Mouse (Mus musculus) heart, postnatal 36 days (tissue): ENCODE results near the gene Zfp628. TPM values are rescaled to one million over a fixed set of nuclear protein-coding genes. Genes with fewer than 3 reads are reported as not detected.

Source experiments
- DNase-seq, 2 experiments: peaks; one replicate each; pipeline ENCODE4 v3.0.0; 2021 to 2022
- intact Hi-C: fragments of 180-260 bp; cut with DNase I; formaldehyde crosslinking; loops from one replicate; pipeline ENCODE4 v1.15.1; 2025
- total RNA-seq, 2 experiments: library from RNA; stranded (reverse); gene quantifications; 2 replicates each; pipeline ENCODE4 v1.2.3; 2021

Zfp628 gene
- total RNA-seq, 2 experiments from 2014 or later = 7.2 to 9.2 TPM

- intact Hi-C loops = loop anchor here (1.0 to 2.0 kb wide), 2 partner anchors 8 to 103 kb away; partner anchors contain the start of gene Ube2s
- DNase-seq = no peak
Measured at GRCm38 (mm10) chr7:4915669-4916416, 826 bp downstream of the Zfp628 start.

DNA sequence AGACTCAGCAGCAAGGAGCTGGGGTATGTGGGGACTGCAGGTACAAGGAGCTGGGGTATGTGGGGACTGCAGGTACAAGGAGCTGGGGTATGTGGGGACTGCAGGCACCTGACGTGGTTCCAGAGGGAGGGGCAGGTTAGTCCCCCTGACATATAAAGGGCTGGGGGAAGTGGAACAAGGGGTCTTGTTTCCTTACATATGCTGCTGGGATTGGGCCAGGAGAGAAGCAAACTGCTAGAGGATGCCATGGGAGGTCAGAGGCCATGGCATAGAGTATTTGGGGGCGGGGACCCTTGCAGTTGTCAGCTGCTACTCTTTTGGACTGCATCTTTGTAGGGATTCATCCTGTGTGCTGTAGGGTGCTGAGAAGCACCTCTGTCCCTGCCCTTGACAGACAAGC lies 2.5 kb downstream of the Zfp628 start:
- intact Hi-C loops = no loop called here
- DNase-seq = no peak

GRCm38 (mm10) chr7:4918681-4919080 lies 3.7 kb downstream of the Zfp628 start:
- intact Hi-C loops = no loop called here

GRCm38 (mm10) chr7:4919096-4919495 lies 4.1 kb downstream of the Zfp628 start:
- intact Hi-C loops = no loop called here
- DNase-seq = no peak

More at GRCm38 (mm10) chr7:4918681-4919080, 3.7 kb downstream of the Zfp628 start:
- no peak for DNase-seq

- intact Hi-C loops = loop anchor here (10.0 kb wide), 3 partner anchors 265 to 775 kb away; partner anchors contain the start of gene Ppp6r1
- no peak for DNase-seq
Measured at GRCm38 (mm10) chr7:4919971-4920370, 5.0 kb downstream of the Zfp628 start.

DNA sequence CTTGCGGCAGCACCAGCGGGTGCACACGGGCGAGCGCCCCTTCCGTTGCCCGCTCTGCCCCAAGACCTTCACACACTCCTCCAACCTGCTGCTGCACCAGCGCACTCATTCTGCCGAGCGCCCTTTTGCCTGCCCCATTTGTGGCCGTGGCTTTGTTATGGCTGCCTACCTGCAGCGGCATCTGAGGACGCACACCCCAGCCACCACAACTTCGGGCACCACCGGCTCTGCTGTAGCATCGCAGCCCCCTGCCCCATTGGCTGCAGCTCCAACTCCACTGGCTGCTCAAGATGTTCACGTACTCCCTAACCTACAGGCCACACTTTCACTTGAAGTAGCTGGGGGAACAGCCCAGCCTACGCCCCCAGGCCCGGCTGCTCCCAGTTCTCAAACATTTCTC lies 5.5 kb downstream of the Zfp628 start:
- intact Hi-C loops = loop anchor here (10.0 kb wide), 3 partner anchors 266 to 776 kb away; partner anchors contain the start of gene Ppp6r1
- DNase-seq = no peak

DNA sequence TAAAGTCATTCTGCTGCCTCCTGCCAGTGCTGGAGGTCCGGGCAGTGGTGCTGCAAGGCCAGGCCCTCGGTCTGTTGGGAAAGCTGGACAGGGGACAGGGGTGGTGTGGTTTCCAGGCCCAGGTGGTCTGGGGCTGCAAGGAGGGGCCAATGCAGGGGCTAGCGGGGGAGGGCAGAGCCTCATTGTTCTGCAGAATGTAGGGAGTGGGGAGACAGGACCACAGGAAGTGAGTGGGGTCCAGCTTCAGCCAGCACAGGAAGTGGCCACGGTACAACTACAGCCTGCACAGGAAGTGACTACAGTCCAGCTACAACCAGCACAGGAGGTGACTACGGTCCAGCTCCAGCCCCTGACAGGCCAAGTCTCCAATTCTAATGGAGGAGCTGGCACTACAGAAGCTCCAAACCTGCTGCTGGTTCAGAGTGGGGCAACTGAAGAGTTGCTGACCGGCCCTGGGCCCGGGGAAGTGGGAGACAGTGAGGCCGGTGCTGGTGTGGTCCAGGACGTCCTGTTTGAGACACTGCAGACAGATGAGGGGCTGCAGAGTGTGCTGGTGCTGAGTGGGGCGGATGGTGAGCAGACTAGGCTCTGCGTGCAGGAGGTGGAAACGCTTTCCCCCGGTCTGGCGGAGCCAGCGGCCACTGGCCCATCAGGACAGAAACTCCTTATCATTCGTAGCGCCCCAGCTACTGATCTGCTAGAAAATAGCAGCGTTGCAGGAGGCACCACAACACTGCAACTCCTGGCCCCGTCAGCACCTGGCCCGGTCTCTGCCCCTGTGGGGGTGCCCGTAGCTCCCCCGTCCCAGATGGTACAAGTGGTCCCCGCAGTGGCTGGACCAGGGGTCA lies 6.2 kb downstream of the Zfp628 start:
- DNase-seq = no peak
- intact Hi-C loops = loop anchor here (10.0 kb wide), 3 partner anchors 266 to 776 kb away; partner anchors contain the start of gene Ppp6r1

GRCm38 (mm10) chr7:4921824-4922482 lies 6.9 kb downstream of the Zfp628 start, which contains the start of gene Nat14:
Gene Nat14, plus strand, starts transcription at chr7:4922028.
- intact Hi-C loops = loop anchor here (10.0 kb wide), 3 partner anchors 267 to 777 kb away; partner anchors contain the start of gene Ppp6r1
- no peak for DNase-seq

- intact Hi-C loops = loop anchor here (10.0 kb wide), 3 partner anchors 268 to 778 kb away; partner anchors contain the start of gene Ppp6r1
- peak; percentile 60 to 67 for DNase-seq
Measured at GRCm38 (mm10) chr7:4922508-4922907, 7.5 kb downstream of the Zfp628 start.

- no peak for DNase-seq
- intact Hi-C loops = loop anchor here (10.0 kb wide), 3 partner anchors 268 to 778 kb away; partner anchors contain the start of gene Ppp6r1
Measured at GRCm38 (mm10) chr7:4922931-4923565, 8.0 kb downstream of the Zfp628 start.

DNA sequence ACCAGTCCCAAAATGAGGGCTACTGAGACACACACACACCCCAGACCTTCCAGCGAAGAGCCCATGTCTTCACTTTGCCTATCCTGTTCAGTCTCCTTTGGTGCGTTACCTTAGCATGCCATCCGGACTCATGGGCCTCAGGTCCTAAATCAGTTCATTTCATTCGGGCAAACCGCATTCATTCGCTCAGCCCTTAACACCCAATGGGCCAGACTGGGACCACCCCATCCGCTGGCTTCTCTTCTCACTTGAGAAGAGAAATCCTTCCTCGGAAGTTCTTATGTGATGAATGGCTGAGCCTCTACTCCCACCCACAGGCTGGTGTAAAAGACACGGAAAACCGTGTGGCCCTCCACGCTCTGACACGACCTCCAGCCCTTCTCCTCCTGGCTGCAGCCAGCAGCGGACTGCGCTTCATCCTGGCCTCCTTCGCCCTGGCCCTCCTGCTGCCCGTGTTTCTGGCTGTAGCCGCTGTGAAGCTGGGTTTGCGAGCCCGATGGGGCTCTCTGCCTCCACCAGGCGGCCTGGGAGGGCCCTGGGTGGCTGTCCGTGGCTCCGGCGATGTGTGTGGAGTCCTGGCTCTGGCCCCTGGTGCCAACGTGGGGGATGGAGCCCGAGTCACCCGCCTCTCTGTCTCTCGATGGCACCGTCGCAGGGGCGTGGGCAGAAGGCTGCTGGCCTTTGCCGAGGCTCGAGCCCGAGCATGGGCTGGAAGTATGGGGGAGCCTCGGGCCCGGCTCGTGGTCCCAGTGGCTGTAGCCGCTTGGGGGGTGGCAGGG lies 8.8 kb downstream of the Zfp628 start:
- intact Hi-C loops = loop anchor here (1.0 to 10.0 kb wide), 4 partner anchors 8 to 779 kb away; partner anchors contain the start of genes Ppp6r1 and Zfp628
- DNase-seq = peak; percentile 48 to 66

DNA sequence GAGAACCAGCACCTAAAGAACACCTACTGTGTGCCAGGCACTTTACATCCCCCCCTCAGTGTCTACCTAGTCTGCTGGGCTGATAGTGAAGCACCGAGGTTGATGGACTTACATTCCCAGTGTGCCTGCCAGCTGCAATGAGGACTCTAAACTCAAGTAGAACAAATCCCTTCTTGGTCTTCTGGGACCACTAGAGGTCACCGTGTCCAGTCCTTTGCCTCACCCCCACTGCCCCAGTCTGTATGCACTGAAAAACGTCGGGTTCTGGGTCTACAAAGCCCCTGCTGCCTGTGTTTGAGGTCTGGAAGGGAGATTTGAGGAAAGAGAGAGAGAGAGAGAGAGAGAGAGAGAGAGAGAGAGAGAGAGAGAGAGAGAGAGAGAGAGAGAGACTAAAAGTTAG lies 9.5 kb downstream of the Zfp628 start:
- no peak for DNase-seq

DNA sequence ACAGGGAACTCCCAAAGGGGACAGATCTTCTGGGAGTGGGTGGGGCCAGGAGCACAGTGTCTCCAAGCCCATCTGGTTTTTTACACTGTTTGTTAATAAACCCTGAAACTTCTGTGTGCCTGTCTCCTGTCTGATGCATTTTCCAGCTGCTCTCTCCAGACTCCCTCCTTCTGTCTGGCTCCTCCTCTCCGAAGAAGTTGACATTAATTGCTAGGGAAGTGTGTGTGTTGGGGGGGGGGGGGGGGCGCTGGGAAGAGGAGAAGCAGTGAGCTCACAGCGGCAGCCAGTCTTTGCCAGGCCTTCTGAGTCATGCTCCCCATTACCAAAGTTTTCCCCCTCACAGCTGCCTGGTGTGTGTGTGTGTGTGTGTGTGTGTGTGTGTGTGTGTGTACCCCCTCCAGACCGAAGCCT lies 9.9 kb downstream of the Zfp628 start:
- peak; percentile 45 to 52 for DNase-seq
- intact Hi-C loops = loop anchor here (1.0 to 10.0 kb wide), 4 partner anchors 10 to 780 kb away; partner anchors contain the start of genes Ppp6r1 and Zfp628

More for the DNA sequence above, 9.5 kb downstream of the Zfp628 start:
- intact Hi-C loops = loop anchor here (1.0 to 10.0 kb wide), 4 partner anchors 9 to 780 kb away; partner anchors contain the start of genes Ppp6r1 and Zfp628

GRCm38 (mm10) chr7:4925441-4926381 lies 10.7 kb downstream of the Zfp628 start, which contains the start of gene Ssc5d:
Gene Ssc5d, plus strand, starts transcription at chr7:4925785.
- intact Hi-C loops = loop anchor here (10.0 kb wide), 3 partner anchors 271 to 781 kb away; partner anchors contain the start of gene Ppp6r1
- peak; percentile 50 to 64 for DNase-seq

- intact Hi-C loops = loop anchor here (10.0 kb wide), 3 partner anchors 272 to 782 kb away; partner anchors contain the start of gene Ppp6r1
- no peak for DNase-seq
Measured at GRCm38 (mm10) chr7:4926849-4927248, 11.8 kb downstream of the Zfp628 start.

DNA sequence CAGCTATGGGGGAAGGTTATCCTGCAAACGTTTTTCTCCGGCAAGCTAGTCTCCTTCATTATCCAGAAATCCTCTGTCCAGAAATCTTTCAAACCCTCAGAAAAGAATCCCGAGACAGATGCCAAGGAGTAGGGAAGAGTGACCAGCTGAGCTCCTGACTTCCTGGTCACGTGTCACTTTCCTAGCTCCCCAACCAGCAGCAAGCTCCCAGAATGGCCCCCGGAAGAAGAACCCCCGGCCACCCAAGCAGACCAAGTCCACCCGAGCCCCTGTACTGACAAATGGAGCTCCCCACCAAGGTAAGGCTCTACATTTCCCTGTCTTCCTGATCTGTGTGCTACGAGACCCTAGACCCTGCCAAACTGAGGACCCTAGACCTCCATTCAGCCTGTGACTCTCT lies 12.7 kb downstream of the Zfp628 start:
- DNase-seq = no peak
- intact Hi-C loops = loop anchor here (10.0 kb wide), 3 partner anchors 273 to 783 kb away; partner anchors contain the start of gene Ppp6r1

DNA sequence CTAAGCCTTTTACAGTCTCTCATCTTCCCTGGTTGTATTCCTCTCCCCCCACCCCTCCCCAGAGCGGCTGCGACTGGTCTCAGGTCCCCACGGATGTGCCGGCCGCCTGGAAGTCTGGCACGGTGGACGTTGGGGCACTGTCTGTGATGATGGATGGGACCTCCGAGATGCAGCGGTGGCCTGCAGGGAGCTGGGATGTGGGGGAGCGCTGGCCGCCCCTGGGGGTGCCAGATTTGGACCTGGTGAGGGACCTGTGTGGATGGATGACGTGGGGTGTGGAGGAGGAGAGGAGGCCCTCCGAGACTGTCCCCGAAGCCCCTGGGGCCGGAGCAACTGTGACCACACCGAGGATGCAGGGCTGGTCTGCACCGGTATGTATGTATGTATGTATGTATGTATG lies 13.3 kb downstream of the Zfp628 start:
- no peak for DNase-seq
- intact Hi-C loops = loop anchor here (10.0 kb wide), 3 partner anchors 274 to 784 kb away; partner anchors contain the start of gene Ppp6r1
